Mouse (Mus musculus): ENCODE data around the gene Ncbp1. TPM values are rescaled to one million over a fixed set of nuclear protein-coding genes. Genes with fewer than 3 reads are reported as not detected.

The Ncbp1 gene
- polyA plus RNA-seq, 1 experiment from 2014 or later, result 145 TPM

DNA sequence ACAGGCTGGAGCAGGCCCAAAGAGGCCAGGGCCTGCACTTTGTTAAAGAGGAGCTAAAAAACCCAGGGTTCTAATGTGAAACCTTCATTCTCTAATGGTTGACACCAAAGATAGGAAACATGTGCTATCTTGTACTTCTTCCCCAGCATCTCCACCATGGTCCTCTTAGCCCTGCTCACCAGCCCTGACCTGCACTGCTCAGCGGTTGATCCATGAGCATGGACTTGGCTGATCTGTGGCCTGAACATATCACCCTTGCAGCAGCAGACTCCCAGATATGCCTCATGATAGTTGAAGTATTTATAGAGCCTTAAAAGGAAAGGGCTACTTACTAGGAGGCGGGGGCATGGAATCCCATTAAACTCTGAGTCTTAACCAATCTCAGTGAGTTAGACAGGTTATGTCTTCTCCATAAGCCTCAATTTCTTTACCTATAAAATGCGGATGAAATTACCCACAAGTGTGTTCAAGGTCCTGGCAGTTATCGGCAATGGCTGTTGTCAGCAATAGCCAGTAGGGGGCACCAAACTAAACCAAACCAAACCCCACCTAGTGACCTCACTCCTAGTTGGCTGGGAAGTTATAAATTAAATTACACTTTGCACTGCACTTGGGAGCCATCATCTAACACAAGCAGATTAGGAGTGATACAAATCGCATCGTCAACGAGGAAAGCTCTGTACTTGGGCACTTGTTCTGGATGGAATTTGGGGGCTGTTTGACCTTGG lies 63.6 kb downstream of the Ncbp1 start:
- Histone ChIP-seq H3K9ac (ENCODE audit: low read length) (no peak overlapping the region; the same call in 1 of the 2 replicates), H3K9me3 (ENCODE audit: control insufficient read depth, low read length) (no peaks in the 10 kb centered on the region), H3K36me3 (ENCODE audit: control insufficient read depth, insufficient read depth, low read length) (no peaks in the 10 kb centered on the region), H3K4me1 (ENCODE audit: control insufficient read depth, insufficient read depth, low read length) (no peaks in the 10 kb centered on the region), H3K27me3 (ENCODE audit: control insufficient read depth, insufficient read depth, low read length) (peaks cover 3% of the 10 kb centered on the region; the same call in 1 of the 2 replicates), H3K4me3 (ENCODE audit: low read depth, low read length) (no peak overlapping the region), H3K27ac (ENCODE audit: low read depth, low read length) (no peak overlapping the region), H3K4me2 (ENCODE audit: low read depth) (peak overlapping the region; percentile 37)
- 9% methylated on average over 7 of the region's 7 CpGs for WGBS
- DNase-seq (ENCODE audit: low spot score), result peak; percentile 73
- no peak for ATAC-seq (ENCODE audit: insufficient read depth, low FRiP score, low TSS enrichment)

DNA sequence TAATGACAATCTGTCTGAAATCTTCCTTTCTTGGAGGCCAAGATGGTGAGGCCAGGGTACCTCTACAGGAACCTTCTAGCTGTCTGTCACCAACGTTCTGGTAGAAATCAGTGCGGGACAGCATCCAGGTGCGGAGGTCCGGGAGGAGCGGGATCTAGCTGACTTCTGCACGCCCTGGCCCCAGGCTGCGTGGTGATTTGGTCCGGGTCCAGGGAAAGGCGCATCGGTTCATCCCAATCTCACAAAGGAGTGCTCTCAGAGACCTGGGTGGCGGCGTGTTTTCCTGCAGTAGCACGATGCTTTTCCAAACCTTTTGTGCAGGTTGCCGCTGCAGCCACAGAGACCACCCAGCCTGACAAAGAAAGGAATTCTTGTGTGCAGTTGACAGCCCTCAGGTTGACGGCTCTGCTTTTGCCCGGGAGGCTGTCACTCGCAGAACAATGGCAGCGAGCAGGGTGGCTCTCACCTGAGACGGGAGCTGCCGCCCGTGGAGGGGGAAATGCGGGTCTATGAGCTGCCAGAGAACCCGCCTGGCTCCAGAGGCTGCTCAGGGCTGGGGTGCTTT lies 64.2 kb downstream of the Ncbp1 start:
- Histone ChIP-seq H3K9ac (ENCODE audit: low read length) (peak overlapping the region; percentile 44), H3K27me3 (ENCODE audit: control insufficient read depth, insufficient read depth, low read length) (peaks cover 3% of the 10 kb centered on the region; the same call in 1 of the 2 replicates), H3K4me3 (ENCODE audit: low read depth, low read length) (peak overlapping the region; percentile 9), H3K36me3 (ENCODE audit: control insufficient read depth, insufficient read depth, low read length) (no peaks in the 10 kb centered on the region), H3K9me3 (ENCODE audit: control insufficient read depth, low read length) (no peaks in the 10 kb centered on the region), H3K27ac (ENCODE audit: low read depth, low read length) (no peak overlapping the region), H3K4me2 (ENCODE audit: low read depth) (peak overlapping the region; percentile 37), H3K4me1 (ENCODE audit: control insufficient read depth, insufficient read depth, low read length) (no peaks in the 10 kb centered on the region)
- no peak for ATAC-seq (ENCODE audit: insufficient read depth, low FRiP score, low TSS enrichment)
- DNase-seq (ENCODE audit: low spot score), result peak; percentile 20
- 6% methylated on average over 23 of the region's 23 CpGs for WGBS

DNA sequence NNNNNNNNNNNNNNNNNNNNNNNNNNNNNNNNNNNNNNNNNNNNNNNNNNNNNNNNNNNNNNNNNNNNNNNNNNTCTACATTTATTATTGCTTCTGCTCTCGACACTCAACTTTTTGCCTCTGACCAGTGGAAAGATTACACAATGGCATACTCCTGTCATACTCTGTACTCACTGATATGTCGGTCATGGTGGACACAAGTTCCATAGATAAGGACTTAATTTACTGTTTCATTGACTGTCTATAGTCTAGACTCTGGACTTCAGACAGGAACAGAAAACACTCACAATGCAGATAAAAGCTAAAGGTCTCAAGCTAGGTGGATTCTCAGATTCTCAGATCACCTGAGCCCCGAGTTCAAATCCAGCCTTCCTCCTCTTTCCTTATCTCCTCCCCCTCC lies 82.7 kb downstream of the Ncbp1 start:
- WGBS, result 84% methylated on average over 3 of the region's 3 CpGs
- no peak overlapping the region for H3K27ac ChIP-seq (ENCODE audit: low read depth, low read length)
- DNase-seq (ENCODE audit: low spot score), result no peak

More for the DNA sequence above, 82.7 kb downstream of the Ncbp1 start:
- Histone ChIP-seq H3K4me1 (ENCODE audit: control insufficient read depth, insufficient read depth, low read length) (no peaks in the 10 kb centered on the region), H3K4me2 (ENCODE audit: low read depth) (no peak overlapping the region), H3K9me3 (ENCODE audit: control insufficient read depth, low read length) (no peaks in the 10 kb centered on the region), H3K4me3 (ENCODE audit: low read depth, low read length) (no peak overlapping the region), H3K9ac (ENCODE audit: low read length) (no peak overlapping the region), H3K36me3 (ENCODE audit: control insufficient read depth, insufficient read depth, low read length) (no peaks in the 10 kb centered on the region), H3K27me3 (ENCODE audit: control insufficient read depth, insufficient read depth, low read length) (no peaks in the 10 kb centered on the region)
- ATAC-seq (ENCODE audit: insufficient read depth, low FRiP score, low TSS enrichment), result no peak

Other genes starting within 250 kb of the Ncbp1 start
- 0.05 TPM in 1 of 2 replicates, not detected in the other for gene Ccdc180, start 248.3 kb upstream of the Ncbp1 start, polyA plus RNA-seq (2014; fragmentation: Nextera tagmentation; extraction: Ambion mirVana)
- gene Tdrd7, start 173.3 kb upstream of the Ncbp1 start, polyA plus RNA-seq (2014; fragmentation: Nextera tagmentation; extraction: Ambion mirVana), result 16.7 and 18.6 TPM in 2 replicates
- gene Tmod1, start 99.7 kb upstream of the Ncbp1 start, polyA plus RNA-seq (2014; fragmentation: Nextera tagmentation; extraction: Ambion mirVana), result 5.2 and 5.7 TPM in 2 replicates
- gene Tstd2, start 81 bp downstream of the Ncbp1 start, polyA plus RNA-seq (2014; fragmentation: Nextera tagmentation; extraction: Ambion mirVana), result 32.5 and 37.2 TPM in 2 replicates
- gene Xpa, start 57.7 kb downstream of the Ncbp1 start, polyA plus RNA-seq (2014; fragmentation: Nextera tagmentation; extraction: Ambion mirVana), result 24.9 and 28.4 TPM in 2 replicates
- not detected in 2 replicates for gene Foxe1, start 205.0 kb downstream of the Ncbp1 start, polyA plus RNA-seq (2014; fragmentation: Nextera tagmentation; extraction: Ambion mirVana)